Mouse (Mus musculus) pancreas, adult 10 weeks (tissue): ENCODE results near the gene Crygs. TPM values are rescaled to one million over a fixed set of nuclear protein-coding genes. Genes with fewer than 3 reads are reported as not detected.

Source experiments
- polyA plus RNA-seq: library from polyadenylated mRNA; stranded (reverse); fragments of 350-450 nt; fragmentation: Illumina TruSeq; extraction: RNeasy Lipid Tissue Mini Kit (QIAGEN cat#74804); gene quantifications from one replicate; pipeline ENCODE4 v1.2.3, GENCODE M21; 2015; ENCODE audit warnings: low read depth, low replicate concordance; ENCODE audit not compliant: insufficient read depth

The Crygs gene
- not detected for polyA plus RNA-seq

DNA sequence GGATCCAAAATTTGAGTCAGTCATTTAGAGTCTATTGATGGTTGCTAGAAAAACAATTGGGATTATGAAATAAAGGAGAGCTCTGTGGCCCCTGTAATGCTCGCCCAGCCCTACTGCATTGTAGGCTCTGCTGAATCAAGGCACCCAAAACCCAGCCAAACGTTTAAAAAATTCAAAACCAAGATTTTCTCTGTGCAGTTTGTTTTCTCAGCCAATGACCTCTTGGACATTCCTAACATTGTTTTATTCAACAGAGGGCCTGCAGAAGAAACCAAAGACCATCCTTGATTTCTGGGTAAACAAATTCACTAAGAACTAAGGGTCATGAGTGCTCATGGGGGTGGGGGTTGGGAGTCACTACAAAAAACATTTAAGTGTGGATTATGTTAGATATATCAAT is at the start of gene Crygs:
TSS of gene Crygs (minus strand) at position 101 of the 400 bp plus-strand sequence.

DNA sequence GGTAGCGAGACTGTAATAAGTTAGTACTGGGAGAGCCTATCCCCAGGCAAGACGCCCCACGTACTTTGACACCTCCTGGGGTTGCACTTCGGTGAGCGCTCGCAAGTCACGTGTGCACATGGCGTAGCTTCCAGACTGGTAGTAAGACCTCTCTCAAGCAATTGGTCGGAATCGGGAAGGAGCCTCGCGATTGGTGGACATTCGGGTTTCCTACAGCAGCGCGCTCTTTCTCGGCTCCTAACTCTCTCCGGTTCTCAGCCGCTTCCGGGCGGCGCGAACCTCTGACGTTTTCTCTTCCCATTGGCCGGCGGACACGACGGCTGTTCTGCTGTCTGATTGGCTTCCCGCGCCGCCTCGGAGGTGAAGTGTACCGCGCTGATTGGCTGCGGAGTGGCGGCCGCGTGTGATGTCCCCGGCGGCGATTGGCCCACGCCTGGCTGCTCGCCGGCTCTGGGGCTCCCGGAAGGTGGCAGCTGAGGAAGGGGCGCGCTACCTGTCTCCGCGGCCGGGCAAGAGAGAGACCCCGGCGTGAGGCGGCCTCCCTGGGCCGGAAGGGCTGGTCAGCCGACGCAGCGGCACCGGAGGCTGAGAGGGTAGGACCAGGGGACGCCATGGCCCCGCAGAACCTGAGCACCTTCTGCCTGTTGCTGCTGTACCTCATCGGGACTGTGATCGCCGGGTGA is 46.2 kb upstream of the Crygs start, which contains the start of the genes Tbccd1 and Dnajb11:
TSS of gene Tbccd1 (minus strand) at position 239 of the 683 bp plus-strand sequence.
TSS of gene Dnajb11 (plus strand) at position 415 of the 683 bp plus-strand sequence.

Other genes with a start within 250 kb of the Crygs start
- gene Dgkg, start 154.4 kb downstream of the Crygs start, polyA plus RNA-seq: 0.78 TPM
- 9.3 TPM for gene Tbccd1, start 46.1 kb upstream of the Crygs start, polyA plus RNA-seq
- 63.1 TPM for gene Dnajb11, start 46.3 kb upstream of the Crygs start, polyA plus RNA-seq
- not detected for gene Ahsg, start 79.7 kb upstream of the Crygs start, polyA plus RNA-seq
- gene Fetub, start 106.8 kb upstream of the Crygs start, polyA plus RNA-seq: not detected
- gene Hrg, start 139.5 kb upstream of the Crygs start, polyA plus RNA-seq: not detected
- gene Kng2, start 217.9 kb upstream of the Crygs start, polyA plus RNA-seq: 1.1 TPM
- gene Kng1, start 246.3 kb upstream of the Crygs start, polyA plus RNA-seq: not detected